ENCODE assay signal across 8 mouse cellular contexts in the genomic region with DNA sequence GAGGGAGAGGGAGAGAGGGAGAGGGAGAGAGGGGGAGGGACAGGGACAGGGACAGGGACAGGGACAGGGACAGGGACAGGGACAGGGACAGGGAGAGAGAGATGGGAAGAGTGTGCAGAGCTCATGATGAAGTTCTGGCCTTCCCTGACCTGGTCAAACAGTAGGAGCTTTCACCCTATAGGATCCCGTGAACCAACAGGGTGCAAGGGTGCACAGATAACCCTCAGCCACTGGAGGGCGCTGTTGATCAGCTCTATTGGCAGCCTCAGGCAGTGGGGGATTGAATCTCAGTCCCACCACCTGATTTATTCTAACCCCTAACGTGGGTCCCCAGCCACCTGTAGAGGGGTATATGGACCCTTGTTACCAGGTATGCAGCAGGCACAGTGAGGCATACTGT. TPM values are rescaled to one million over a fixed set of nuclear protein-coding genes. Genes with fewer than 3 reads are reported as not detected.
DNase-seq lines count a peak whose midpoint lies in the region; ATAC-seq and TF ChIP-seq lines count a peak whose summit lies in the region.
"Had no signal": no experiment of that assay in that cellular context is flagged by ENCODE, and none has a peak within 500 bp of the region (broad histone marks: within the 10 kb centered on the region; RNA-seq: fewer than 3 reads in every experiment).

No protein-coding gene starts in this region.

- peak overlapping the region; percentile 22; the same call in 1 of the 2 replicates for H3K4me3 ChIP-seq in spleen, adult 2 months (ENCODE audit: extremely low read depth, insufficient read depth, insufficient read length)

- TF ChIP-seq POLR2A in spleen, adult 2 months (IDR thresholded peaks at IDR 0.05; ENCODE audit: low read depth, low read length): no peak

- peak overlapping the region; percentile 68 for H3K27ac ChIP-seq in spleen, adult 2 months (ENCODE audit: insufficient read depth, low read length)

- peak; percentile 81; the same call in 1 of the 2 replicates for TF ChIP-seq CTCF in spleen, adult 2 months (IDR thresholded peaks at IDR 0.05; ENCODE audit: extremely low read depth, insufficient read depth, insufficient read length, insufficient replicate concordance)

- WGBS in spleen, adult 2 months: 4% methylated on average over 3 of the region's 3 CpGs

- H3K36me3 ChIP-seq in spleen, adult 2 months (ENCODE audit: control insufficient read depth, insufficient read depth, low read length): no peaks in the 10 kb centered on the region

- ATAC-seq in activated CD4-positive, CD25-positive, alpha-beta regulatory T cell, adult 4 months: peak; percentile 62
- ATAC-seq in megakaryocyte, adult 5-6 weeks (ENCODE audit: poor library complexity, severe bottlenecking): peak; percentile 78

- DNase-seq in ES-CJ7 (ENCODE audit: low read depth, low spot score): peak; percentile 78
- peak; percentile 13 for DNase-seq in embryo, embryonic 11.5 days (ENCODE audit: low read depth, low spot score)
- peak; percentile 8 to 54 for DNase-seq in heart, postnatal 10 days
- DNase-seq in layer of hippocampus, postnatal 25 days (ENCODE audit: extremely low spot score in 1 of 2, low spot score in 1 of 2): peak; percentile 46 to 71
- DNase-seq in spleen, adult 2 months (ENCODE audit: low read depth in 1 of 2, low spot score in 2 of 2): peak in 1 of 2 experiments; percentile 69

- intact Hi-C loops in heart, postnatal 10 days (cut with DNase I): no loop called here

- H3K27me3 ChIP-seq in spleen, adult 2 months (ENCODE audit: control insufficient read depth, insufficient read depth, low read length): no peaks in the 10 kb centered on the region

- no peaks in the 10 kb centered on the region; the same call in 1 of the 2 replicates for H3K4me1 ChIP-seq in spleen, adult 2 months (ENCODE audit: control insufficient read depth, insufficient read depth, insufficient read length)

RNA-seq across cellular contexts. Expression of a gene that starts 12.8 kb away (rescaled TPM):
- under 1 TPM in 1 of 2 experiments, not detected in 1; 0.44 TPM for polyA plus RNA-seq in activated CD4-positive, CD25-positive, alpha-beta regulatory T cell, adult 4 months (2017; shearing (Covaris generic))
- not detected for total RNA-seq in heart, postnatal 10 days (2021)
- not detected for total RNA-seq in layer of hippocampus, postnatal 25 days (2021)
- total RNA-seq in megakaryocyte, adult 5-6 weeks (2015): 0.21 TPM in 1 of 2 replicates, not detected in the other
- total RNA-seq in megakaryocyte, adult 5-6 weeks (2017): not detected in 2 replicates
- 0.12 TPM in 1 of 2 replicates, not detected in the other for polyA plus RNA-seq in spleen, adult 2 months (2012; rRNA removed)

RNA-seq across cellular contexts. Expression of a gene that starts 24.4 kb away (rescaled TPM):
- not detected for polyA plus RNA-seq in activated CD4-positive, CD25-positive, alpha-beta regulatory T cell, adult 4 months (2017; shearing (Covaris generic))
- not detected for total RNA-seq in heart, postnatal 10 days (2021)
- total RNA-seq in layer of hippocampus, postnatal 25 days (2021): not detected
- not detected in 2 replicates for total RNA-seq in megakaryocyte, adult 5-6 weeks (2015)
- total RNA-seq in megakaryocyte, adult 5-6 weeks (2017): not detected in 2 replicates
- polyA plus RNA-seq in spleen, adult 2 months (2012; rRNA removed): not detected in 2 replicates
- polyA plus RNA-seq: large intestine, adult 2 months had no signal

RNA-seq across cellular contexts. Expression of a gene that starts 49.7 kb away (rescaled TPM):
- polyA plus RNA-seq in activated CD4-positive, CD25-positive, alpha-beta regulatory T cell, adult 4 months (2017; shearing (Covaris generic)): under 1 TPM in 1 of 2 experiments, not detected in 1; 0.34 TPM
- total RNA-seq in heart, postnatal 10 days (2021): not detected
- total RNA-seq in layer of hippocampus, postnatal 25 days (2021): not detected
- not detected in 2 replicates for total RNA-seq in megakaryocyte, adult 5-6 weeks (2015)
- total RNA-seq in megakaryocyte, adult 5-6 weeks (2017): not detected in 2 replicates
- not detected in 2 replicates for polyA plus RNA-seq in spleen, adult 2 months (2012; rRNA removed)
- polyA plus RNA-seq: large intestine, adult 2 months had no signal

RNA-seq across cellular contexts. Expression of a gene that starts 51.5 kb away (rescaled TPM):
- polyA plus RNA-seq in activated CD4-positive, CD25-positive, alpha-beta regulatory T cell, adult 4 months (2017; shearing (Covaris generic)): 100 to 1,000 TPM; 175 to 257 TPM
- 1 to 10 TPM; 6.6 to 8.2 TPM for total RNA-seq in heart, postnatal 10 days (2021)
- total RNA-seq in layer of hippocampus, postnatal 25 days (2021): 1 to 10 TPM; 4.3 to 5.6 TPM
- 74.4 and 86.1 TPM in 2 replicates for total RNA-seq in megakaryocyte, adult 5-6 weeks (2015)
- total RNA-seq in megakaryocyte, adult 5-6 weeks (2017): 415 and 428 TPM in 2 replicates
- 587 and 1,136 TPM in 2 replicates for polyA plus RNA-seq in spleen, adult 2 months (2012; rRNA removed)
